21 mouse cellular contexts compared by ENCODE assay signal in genomic region chr2:33648894-33649293, GRCm38 (mm10). TPM values are rescaled to one million over a fixed set of nuclear protein-coding genes. Genes with fewer than 3 reads are reported as not detected.
DNase-seq lines count a peak whose midpoint lies in the region; ATAC-seq lines count a peak whose summit lies in the region.
"Had no signal": no experiment of that assay in that cellular context is flagged by ENCODE, and none has a peak within 500 bp of the region (broad histone marks: within the 10 kb centered on the region; RNA-seq: fewer than 3 reads in every experiment).

No protein-coding gene starts in this region.

- H3K4me2 ChIP-seq in kidney, embryonic 14.5 days (replicated peaks; ENCODE audit: low read depth, low read length) = no peak overlapping the region
- 0 out of 2 replicates have a peak overlapping the region, but pooled peaks have one; percentile 23 for H3K4me2 ChIP-seq in limb, embryonic 12.5 days
- no peak overlapping the region for H3K4me2 ChIP-seq in liver, embryonic 12.5 days
- H3K4me2 ChIP-seq: hindbrain, embryonic 15.5 days; liver, embryonic 11.5 days; neural tube, embryonic 12.5 days had no signal

- H3K9ac ChIP-seq in kidney, embryonic 14.5 days (ENCODE audit: low read depth, low read length) = no peak overlapping the region
- H3K9ac ChIP-seq in limb, embryonic 12.5 days (replicated peaks) = peak overlapping the region; percentile 27; the same call in 1 of the 2 replicates
- H3K9ac ChIP-seq in liver, embryonic 12.5 days = no peak overlapping the region
- H3K9ac ChIP-seq: hindbrain, embryonic 15.5 days; neural tube, embryonic 12.5 days had no signal

- peak; percentile 62 for ATAC-seq in kidney, embryonic 14.5 days (ENCODE audit: low FRiP score, low TSS enrichment)
- ATAC-seq in limb, embryonic 12.5 days (ENCODE audit: insufficient number of reproducible peaks, insufficient read depth, low FRiP score, low TSS enrichment, low read depth) = peak; percentile 72; the same call in 1 of the 2 replicates
- no peak for ATAC-seq in liver, embryonic 12.5 days
- ATAC-seq: intestine, embryonic 16.5 days had no signal

- no peak for DNase-seq in kidney, postnatal 36 days
- DNase-seq in 3T3-L1 (ENCODE audit: low read depth, low spot score) = peak; percentile 34
- DNase-seq in embryo, embryonic 9.5 days (ENCODE audit: extremely low spot score) = peak; percentile 71
- no peak for DNase-seq in thymus, adult 18-20 months
- DNase-seq in T-cell, adult 2 months (ENCODE audit: low spot score) = no peak
- DNase-seq: adrenal gland, postnatal 25 days; B cell, adult 2 months; cerebellum, adult 8-10 months; gastrocnemius, postnatal 25 days; kidney, postnatal 14 days; layer of hippocampus, adult 9-11 months; thymus, postnatal 36 days had no signal

- 5% methylated on average over 4 of the region's 4 CpGs for WGBS in kidney, embryonic 14.5 days
- 6% methylated on average over 4 of the region's 4 CpGs for WGBS in limb, embryonic 12.5 days
- WGBS in liver, embryonic 12.5 days (ENCODE audit: insufficient replicate concordance) = 23% methylated on average over 4 of the region's 4 CpGs

- H3K27me3 ChIP-seq in kidney, embryonic 14.5 days (ENCODE audit: control insufficient read depth, insufficient read depth, low read length) = peaks cover 43% of the 10 kb centered on the region
- peaks cover 36% of the 10 kb centered on the region for H3K27me3 ChIP-seq in limb, embryonic 12.5 days
- H3K27me3 ChIP-seq in liver, embryonic 12.5 days (replicated peaks) = peaks cover 81% of the 10 kb centered on the region

- H3K4me3 ChIP-seq in kidney, embryonic 14.5 days (ENCODE audit: low read length) = no peak overlapping the region
- no peak overlapping the region for H3K4me3 ChIP-seq in limb, embryonic 12.5 days (replicated peaks)
- H3K4me3 ChIP-seq in liver, embryonic 12.5 days = no peak overlapping the region
- H3K4me3 ChIP-seq: hindbrain, embryonic 15.5 days; neural tube, embryonic 12.5 days had no signal

- H3K4me1 ChIP-seq in kidney, embryonic 14.5 days (ENCODE audit: control insufficient read depth, insufficient read depth, low read length) = 0 out of 2 replicates have a peak, but pooled peaks cover 4% of the 10 kb centered on the region
- H3K4me1 ChIP-seq in limb, embryonic 12.5 days (replicated peaks) = peaks cover 59% of the 10 kb centered on the region
- H3K4me1 ChIP-seq in liver, embryonic 12.5 days = no peaks in the 10 kb centered on the region
- H3K4me1 ChIP-seq: hindbrain, embryonic 15.5 days had no signal

- no peak overlapping the region; the same call in 1 of the 2 replicates for H3K27ac ChIP-seq in kidney, embryonic 14.5 days (ENCODE audit: low read depth, low read length)
- H3K27ac ChIP-seq in limb, embryonic 12.5 days = peak overlapping the region; percentile 82
- no peak overlapping the region for H3K27ac ChIP-seq in liver, embryonic 12.5 days
- H3K27ac ChIP-seq: hindbrain, embryonic 15.5 days; neural tube, embryonic 12.5 days had no signal

- H3K9me3 ChIP-seq in kidney, embryonic 14.5 days (ENCODE audit: control insufficient read depth, low read length) = no peaks in the 10 kb centered on the region
- H3K9me3 ChIP-seq in limb, embryonic 12.5 days = no peaks in the 10 kb centered on the region
- H3K9me3 ChIP-seq in liver, embryonic 12.5 days (replicated peaks) = no peaks in the 10 kb centered on the region
- H3K9me3 ChIP-seq: hindbrain, embryonic 15.5 days; neural tube, embryonic 12.5 days had no signal

- no peaks in the 10 kb centered on the region for H3K36me3 ChIP-seq in kidney, embryonic 14.5 days (ENCODE audit: control insufficient read depth, insufficient read depth, low read length)
- peaks cover 11% of the 10 kb centered on the region; the same call in 1 of the 2 replicates for H3K36me3 ChIP-seq in limb, embryonic 12.5 days
- H3K36me3 ChIP-seq in liver, embryonic 12.5 days = no peaks in the 10 kb centered on the region
- H3K36me3 ChIP-seq: hindbrain, embryonic 15.5 days; neural tube, embryonic 12.5 days had no signal

RNA-seq across cellular contexts. Expression of gene Lmx1b, which starts 8.6 kb away (rescaled TPM):
- 1.9 and 2.2 TPM in 2 replicates for polyA plus RNA-seq in kidney, embryonic 14.5 days (2014; fragmentation: Nextera tagmentation; extraction: Ambion mirVana)
- 8.6 and 9.9 TPM in 2 replicates for polyA plus RNA-seq in limb, embryonic 12.5 days (2016; fragmentation: Nextera tagmentation; extraction: Ambion mirVana)
- 0.04 TPM in 1 of 2 replicates, not detected in the other for polyA plus RNA-seq in liver, embryonic 12.5 days (2016; fragmentation: Nextera tagmentation; extraction: Ambion mirVana)
- polyA plus RNA-seq: heart, postnatal 0 days; intestine, embryonic 16.5 days; lung, embryonic 16.5 days had no signal

Comparison
In these comparisons a context has a peak if more than half of its experiments do, and no peak if none do; other contexts are left out.
1. DNase-seq: peak in 3T3-L1 (single experiment) and embryo, embryonic 9.5 days (single experiment); none in kidney, postnatal 36 days (0 of 2), thymus, adult 18-20 months (0 of 2) and T-cell, adult 2 months (single experiment).